Mouse (Mus musculus) forebrain, embryonic 16.5 days (tissue): ENCODE measurements at regions not wholly inside any gene's neighbourhood (a gene's known extent, or its start where the extent isn't known, plus 50 kb on each side); places are given as distances from the start of the nearest gene placed in this dataset.

Experiments used
- ATAC-seq: fragments of 200-750 bp; cut with Nextera tagmentation; 2 replicates; pipeline ENCODE4 v1.8.0; 2017; ENCODE audit warnings: mild to moderate bottlenecking, moderate library complexity
- H3K27ac ChIP-seq: fragments of 300-500 bp; sonication (generic); 2 replicates; pipeline ENCODE4 v1.5.1; 2014; ENCODE audit warnings: low read length, control low read depth
- H3K27me3 ChIP-seq: fragments of 300-500 bp; sonication (generic); replicated peaks from 2 replicates; pipeline ENCODE4 v1.6.1; 2014; ENCODE audit warnings: low read length; ENCODE audit not compliant: control insufficient read depth, insufficient read depth
- H3K36me3 ChIP-seq: fragments of 300-500 bp; sonication (generic); 2 replicates; pipeline ENCODE4 v1.6.1; 2014; ENCODE audit not compliant: control insufficient read depth, insufficient read depth
- H3K4me1 ChIP-seq: fragments of 300-500 bp; sonication (generic); replicated peaks from 2 replicates; pipeline ENCODE4 v1.6.1; 2014; ENCODE audit warnings: low read length; ENCODE audit not compliant: control insufficient read depth, insufficient read depth
- H3K4me2 ChIP-seq: fragments of 300-500 bp; sonication (generic); 2 replicates; pipeline ENCODE4 v1.6.1; 2014; ENCODE audit warnings: mild to moderate bottlenecking, low read length, control low read depth
- H3K4me3 ChIP-seq: fragments of 300-500 bp; sonication (generic); replicated peaks from 2 replicates; pipeline ENCODE4 v1.5.1; 2014; ENCODE audit warnings: mild to moderate bottlenecking, low read length, control low read depth
- H3K9ac ChIP-seq: fragments of 300-500 bp; sonication (generic); replicated peaks from 2 replicates; pipeline ENCODE4 v1.6.1; 2014; ENCODE audit warnings: low read depth, low read length, control low read depth
- H3K9me3 ChIP-seq: fragments of 300-500 bp; sonication (generic); 2 replicates; pipeline ENCODE4 v1.6.1; 2016; ENCODE audit warnings: low read length; ENCODE audit not compliant: control insufficient read depth
- WGBS: fragments of 180-500 bp; shearing (Covaris S2); extraction: QIAGEN DNeasy Blood & Tissue Kit; methylation state at CpG from one replicate; pipeline ENCODE4 v1.1.7; 2014; 5-methylcytosine and 5-hydroxymethylcytosine counted together

DNA sequence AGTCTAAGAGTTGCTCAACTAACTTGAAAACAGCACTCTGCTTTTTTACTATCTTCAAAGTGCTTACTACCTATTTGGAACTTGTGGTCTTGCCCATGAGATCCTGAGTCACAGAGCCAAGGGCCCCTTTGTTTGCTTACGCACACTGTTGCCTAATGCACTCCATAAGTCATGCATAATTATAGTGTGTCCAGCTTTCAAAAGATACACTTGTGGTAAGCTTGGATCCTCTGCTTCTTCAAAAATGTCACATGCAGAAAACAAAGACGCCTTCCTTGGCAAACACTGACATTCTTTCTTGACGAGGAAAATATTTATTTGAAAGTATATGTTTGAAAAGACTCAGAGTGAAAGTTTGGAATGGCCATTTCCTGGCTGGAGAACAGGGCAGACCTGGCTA lies 2082.3 kb downstream of the 4930444P10Rik start:
- H3K27ac ChIP-seq = no peak overlapping the region
- no peaks in the 10 kb centered on the region for H3K9me3 ChIP-seq
- no peak overlapping the region for H3K4me2 ChIP-seq
- ATAC-seq = no peak
- WGBS = 63% methylated on average over 3 of the region's 3 CpGs
- H3K9ac ChIP-seq = no peak overlapping the region
- H3K4me3 ChIP-seq = no peak overlapping the region
- no peaks in the 10 kb centered on the region for H3K36me3 ChIP-seq
- no peaks in the 10 kb centered on the region for H3K27me3 ChIP-seq
- H3K4me1 ChIP-seq = no peaks in the 10 kb centered on the region; the same call in 1 of the 2 replicates

GRCm38 (mm10) chr1:14002550-14002949 lies 2090.6 kb downstream of the 4930444P10Rik start:
- H3K9me3 ChIP-seq = no peaks in the 10 kb centered on the region
- no peaks in the 10 kb centered on the region for H3K27me3 ChIP-seq
- H3K4me3 ChIP-seq = no peak overlapping the region
- H3K36me3 ChIP-seq = no peaks in the 10 kb centered on the region
- H3K4me2 ChIP-seq = no peak overlapping the region
- ATAC-seq = peak; percentile 59
- 0 out of 2 replicates have a peak, but pooled peaks cover 4% of the 10 kb centered on the region for H3K4me1 ChIP-seq
- H3K9ac ChIP-seq = no peak overlapping the region
- 36% methylated on average over 1 of the region's 1 CpGs for WGBS
- H3K27ac ChIP-seq = no peak overlapping the region

- H3K4me2 ChIP-seq = no peak overlapping the region
- H3K4me1 ChIP-seq = 0 out of 2 replicates have a peak, but pooled peaks cover 4% of the 10 kb centered on the region
- 0 out of 2 replicates have a peak, but pooled peaks have one; percentile 19 for ATAC-seq
- no peaks in the 10 kb centered on the region for H3K36me3 ChIP-seq
- H3K9ac ChIP-seq = no peak overlapping the region
- H3K9me3 ChIP-seq = no peaks in the 10 kb centered on the region
- no peak overlapping the region for H3K4me3 ChIP-seq
- no peak overlapping the region for H3K27ac ChIP-seq
- 40% methylated on average over 3 of the region's 3 CpGs for WGBS
- H3K27me3 ChIP-seq = no peaks in the 10 kb centered on the region
Measured at GRCm38 (mm10) chr1:14001431-14001830, 2091.7 kb downstream of the 4930444P10Rik start.

DNA sequence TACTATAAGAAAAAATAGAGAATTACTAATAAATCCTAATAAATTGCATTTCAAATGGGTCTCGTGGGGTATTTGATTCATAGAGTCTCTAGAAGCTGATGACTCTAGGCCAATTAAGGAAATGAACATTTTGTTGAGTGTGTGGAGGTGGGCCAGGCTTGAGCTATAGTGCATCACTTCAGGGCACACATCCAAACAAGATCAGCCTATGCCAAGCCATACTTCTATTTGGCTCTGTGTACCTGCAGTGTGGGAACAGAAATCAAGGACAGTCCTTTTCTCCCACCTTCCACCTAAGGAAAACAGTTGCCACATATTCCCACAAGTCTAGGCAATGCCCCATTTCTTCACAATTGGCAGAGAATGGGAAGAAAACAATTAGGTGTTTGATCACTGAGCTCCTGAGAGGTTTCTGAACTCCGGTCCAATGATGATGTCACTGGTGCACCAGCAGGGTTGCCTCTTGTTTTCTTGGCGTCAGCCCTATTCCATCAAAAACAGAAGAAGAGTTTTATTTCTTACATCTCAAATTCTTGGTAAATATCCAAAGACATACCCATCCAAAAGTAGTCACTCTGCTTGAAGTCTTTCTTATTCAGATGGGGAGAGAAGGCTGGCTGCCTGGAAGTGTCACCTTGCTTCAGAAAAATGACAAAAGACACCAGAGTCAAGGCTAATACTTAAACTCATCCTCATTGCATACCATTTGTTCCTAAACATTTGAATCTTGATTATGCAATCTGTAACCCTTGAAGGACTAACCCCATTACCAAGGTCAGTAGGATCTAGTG lies 2092.3 kb downstream of the 4930444P10Rik start:
- no peaks in the 10 kb centered on the region for H3K9me3 ChIP-seq
- peak; percentile 71 for ATAC-seq
- H3K9ac ChIP-seq = no peak overlapping the region
- 39% methylated on average over 3 of the region's 3 CpGs for WGBS
- 0 out of 2 replicates have a peak, but pooled peaks cover 4% of the 10 kb centered on the region for H3K4me1 ChIP-seq
- no peak overlapping the region for H3K27ac ChIP-seq
- no peak overlapping the region for H3K4me2 ChIP-seq
- no peaks in the 10 kb centered on the region for H3K27me3 ChIP-seq
- H3K36me3 ChIP-seq = no peaks in the 10 kb centered on the region
- no peak overlapping the region for H3K4me3 ChIP-seq

DNA sequence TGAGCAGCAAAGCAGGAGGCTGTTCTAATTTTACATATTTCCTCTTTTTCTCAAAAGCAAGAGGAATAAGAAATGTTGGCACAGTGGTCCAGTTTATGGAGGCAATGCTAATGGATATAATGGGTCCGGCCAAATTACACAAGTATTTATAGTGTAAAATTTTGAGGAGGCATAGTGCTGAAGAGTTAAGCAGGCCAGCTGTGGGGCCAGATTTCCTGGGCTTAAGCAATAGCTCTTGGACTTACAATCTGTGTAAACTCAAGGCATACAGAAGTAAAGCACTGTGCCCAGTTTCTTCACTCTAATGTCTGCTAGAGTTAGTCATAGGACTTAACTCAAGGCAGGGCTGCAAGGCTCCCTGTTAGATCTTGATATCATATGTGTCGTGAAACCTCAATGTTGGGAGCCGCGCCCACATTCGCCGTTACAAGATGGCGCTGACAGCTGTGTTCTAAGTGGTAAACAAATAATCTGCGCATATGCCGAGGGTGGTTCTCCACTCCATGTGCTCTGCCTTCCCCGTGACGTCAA lies 2094.9 kb downstream of the 4930444P10Rik start:
- 0 out of 2 replicates have a peak, but pooled peaks cover 4% of the 10 kb centered on the region for H3K4me1 ChIP-seq
- H3K4me3 ChIP-seq = no peak overlapping the region
- 99% methylated on average over 7 of the region's 11 CpGs for WGBS
- no peak for ATAC-seq
- no peaks in the 10 kb centered on the region for H3K27me3 ChIP-seq
- no peaks in the 10 kb centered on the region for H3K36me3 ChIP-seq
- H3K9me3 ChIP-seq = no peaks in the 10 kb centered on the region
- H3K27ac ChIP-seq = no peak overlapping the region
- no peak overlapping the region for H3K4me2 ChIP-seq
- no peak overlapping the region for H3K9ac ChIP-seq

DNA sequence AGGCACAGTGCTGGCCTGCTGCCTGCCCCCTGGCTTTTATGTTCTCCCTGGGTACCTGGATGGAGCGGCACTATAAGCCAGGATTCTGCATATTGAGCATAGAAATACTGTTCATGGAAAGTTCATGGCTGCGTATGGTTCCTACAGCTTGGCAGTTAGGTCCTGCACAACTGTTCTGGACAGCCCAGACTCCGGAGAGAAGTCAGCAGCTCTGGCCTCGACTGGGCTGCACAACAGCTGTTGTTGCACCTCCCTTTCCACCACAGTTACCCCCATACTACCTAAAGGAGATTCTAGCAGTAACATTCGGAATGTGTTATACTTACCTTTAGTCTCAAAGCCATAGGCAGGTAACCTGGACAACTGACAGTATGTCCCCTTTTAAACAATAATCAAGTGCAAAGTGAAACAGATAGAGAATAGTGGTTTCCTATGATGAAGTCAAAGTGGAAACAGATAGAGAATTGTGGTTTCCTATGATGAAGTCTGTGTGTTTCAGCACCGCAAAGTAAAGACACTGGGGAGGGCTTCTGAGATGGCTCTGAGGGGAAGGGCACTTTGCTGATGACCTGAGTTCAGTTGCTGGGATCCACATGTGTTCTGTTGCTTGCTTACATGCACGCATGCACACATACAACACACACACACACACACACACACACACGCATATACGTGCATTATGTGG lies 2099.2 kb downstream of the 4930444P10Rik start:
- Histone ChIP-seq H3K9me3 (no peaks in the 10 kb centered on the region), H3K4me3 (no peak overlapping the region), H3K9ac (no peak overlapping the region), H3K27me3 (no peaks in the 10 kb centered on the region), H3K27ac (no peak overlapping the region), H3K4me1 (0 out of 2 replicates have a peak, but pooled peaks cover 3% of the 10 kb centered on the region), H3K4me2 (no peak overlapping the region), H3K36me3 (no peaks in the 10 kb centered on the region)
- 92% methylated on average over 9 of the region's 9 CpGs for WGBS
- no peak for ATAC-seq

DNA sequence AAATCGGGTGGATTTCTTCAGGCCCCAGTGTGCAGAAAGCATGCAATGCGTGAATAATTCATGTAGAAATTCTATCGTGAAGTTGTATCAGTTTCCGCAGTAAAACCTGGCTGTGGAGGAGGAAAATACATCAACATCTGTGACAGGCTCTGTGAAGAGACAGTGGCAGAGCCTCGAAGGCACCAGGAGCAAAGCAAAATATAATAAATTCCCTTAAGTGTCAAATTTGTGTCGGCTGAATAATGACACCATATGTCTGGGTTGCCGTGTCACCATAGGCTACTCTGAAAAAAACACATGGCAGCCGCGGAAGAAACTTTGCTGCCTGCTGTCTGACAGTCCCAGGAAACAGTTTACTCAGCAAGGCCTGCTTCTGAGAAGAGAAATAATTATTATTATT lies 2100.1 kb downstream of the 4930444P10Rik start:
- H3K9ac ChIP-seq = no peak overlapping the region
- H3K4me1 ChIP-seq = 0 out of 2 replicates have a peak, but pooled peaks cover 3% of the 10 kb centered on the region
- WGBS = 42% methylated on average over 9 of the region's 9 CpGs
- ATAC-seq = peak; percentile 47; the same call in 1 of the 2 replicates
- H3K9me3 ChIP-seq = no peaks in the 10 kb centered on the region
- H3K36me3 ChIP-seq = no peaks in the 10 kb centered on the region
- no peak overlapping the region for H3K27ac ChIP-seq
- H3K4me2 ChIP-seq = no peak overlapping the region
- H3K4me3 ChIP-seq = no peak overlapping the region
- H3K27me3 ChIP-seq = no peaks in the 10 kb centered on the region

DNA sequence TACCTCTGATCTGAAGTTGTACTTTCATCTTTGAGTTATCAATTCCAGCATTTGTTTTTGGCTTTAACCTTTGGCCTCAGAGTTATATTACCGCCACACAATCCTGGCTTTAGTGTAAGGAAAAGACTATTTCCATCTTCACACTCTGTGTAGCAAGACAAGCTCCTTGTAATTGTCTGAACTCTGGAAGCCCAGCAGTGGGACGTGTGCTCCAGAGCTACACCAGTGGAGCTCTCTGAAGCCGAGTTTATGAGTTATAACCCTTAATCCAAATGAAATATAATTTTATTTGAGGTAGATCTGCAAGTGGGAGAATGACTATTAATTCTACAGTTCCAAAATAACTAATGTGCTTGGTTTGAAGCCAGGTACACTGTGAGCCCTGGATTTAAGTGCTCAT lies 2103.8 kb downstream of the 4930444P10Rik start:
- WGBS = 84% methylated on average over 3 of the region's 3 CpGs
- no peaks in the 10 kb centered on the region for H3K27me3 ChIP-seq
- H3K4me1 ChIP-seq = 0 out of 2 replicates have a peak, but pooled peaks cover 3% of the 10 kb centered on the region
- no peak for ATAC-seq
- no peak overlapping the region for H3K4me2 ChIP-seq
- no peaks in the 10 kb centered on the region for H3K36me3 ChIP-seq
- H3K9ac ChIP-seq = no peak overlapping the region
- no peak overlapping the region for H3K4me3 ChIP-seq
- H3K9me3 ChIP-seq = no peaks in the 10 kb centered on the region
- no peak overlapping the region for H3K27ac ChIP-seq

GRCm38 (mm10) chr1:13984833-13985232 lies 2108.3 kb downstream of the 4930444P10Rik start:
- Histone ChIP-seq H3K4me3 (no peak overlapping the region), H3K36me3 (no peaks in the 10 kb centered on the region), H3K4me1 (no peaks in the 10 kb centered on the region), H3K27me3 (no peaks in the 10 kb centered on the region), H3K9me3 (no peaks in the 10 kb centered on the region), H3K4me2 (no peak overlapping the region), H3K27ac (no peak overlapping the region), H3K9ac (no peak overlapping the region)
- WGBS = 91% methylated on average over 2 of the region's 2 CpGs
- no peak for ATAC-seq
